Mouse (Mus musculus) gastrocnemius, postnatal 25 days (tissue): ENCODE results near the gene Sars. TPM values are rescaled to one million over a fixed set of nuclear protein-coding genes. Genes with fewer than 3 reads are reported as not detected.

Experiments used
- DNase-seq: peaks from one replicate; pipeline ENCODE4 v3.0.0; 2022
- total RNA-seq, 2 experiments: library from RNA; stranded (reverse); gene quantifications; 1 replicate in 1 of 2; 2 replicates in 1 of 2; pipeline ENCODE4 v1.2.3; 2021

Sars gene
- total RNA-seq, 2 experiments from 2014 or later, result 105 to 114 TPM

- DNase-seq, result no peak
These were observed 19.9 kb downstream of the Sars start for GRCm38 (mm10) chr3:108424944-108425623.

DNA sequence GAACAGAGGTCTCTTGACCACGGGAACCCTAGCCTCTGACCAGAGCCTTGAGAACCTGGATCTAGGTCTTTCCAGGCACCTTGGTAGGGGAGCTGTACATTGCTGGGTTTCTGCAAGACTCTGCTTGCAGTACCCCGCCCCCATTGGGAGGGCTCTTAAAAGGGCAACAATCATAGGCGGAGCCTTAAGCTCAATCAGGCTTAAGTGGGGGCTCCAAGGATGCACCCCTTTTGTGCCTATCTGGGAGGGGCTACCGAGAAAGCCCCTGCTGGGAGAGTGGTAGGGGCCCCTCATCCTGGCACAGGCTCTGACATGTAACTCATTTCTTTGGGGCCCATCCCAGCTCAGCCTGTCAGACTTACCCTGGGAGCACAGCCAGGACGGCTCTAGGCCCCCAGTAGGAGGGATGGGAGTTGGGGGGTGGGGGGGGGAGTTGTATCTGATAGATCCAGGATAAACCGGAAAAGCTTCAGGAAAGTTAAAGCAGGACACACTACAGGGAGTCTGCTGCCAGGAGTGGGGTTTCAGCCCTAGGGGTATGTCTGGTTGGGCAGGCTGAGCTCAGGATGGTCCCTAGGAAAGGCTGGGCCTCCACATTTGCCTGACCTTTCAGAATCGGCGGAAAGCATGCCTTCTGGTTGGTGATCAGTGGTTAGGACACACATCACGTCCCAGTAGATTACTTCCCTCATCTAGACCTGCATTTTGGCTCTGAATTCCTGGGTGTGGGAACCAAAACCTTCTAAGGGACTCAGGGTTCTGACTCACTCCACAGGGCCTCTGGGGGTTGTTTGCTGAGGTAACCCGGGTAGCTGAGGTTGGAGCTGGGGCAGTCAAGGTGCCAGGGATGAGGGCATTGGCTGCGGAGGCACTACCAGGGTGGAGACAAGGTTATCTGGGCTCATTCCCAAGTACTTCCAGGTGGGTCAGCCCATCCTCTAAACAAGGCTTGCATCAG, 20.9 kb downstream of the Sars start:
- no peak for DNase-seq

GRCm38 (mm10) chr3:108423006-108423405, 22.0 kb downstream of the Sars start:
- no peak for DNase-seq

GRCm38 (mm10) chr3:108415831-108416223, 29.2 kb downstream of the Sars start:
- peak; percentile 69 for DNase-seq

DNA sequence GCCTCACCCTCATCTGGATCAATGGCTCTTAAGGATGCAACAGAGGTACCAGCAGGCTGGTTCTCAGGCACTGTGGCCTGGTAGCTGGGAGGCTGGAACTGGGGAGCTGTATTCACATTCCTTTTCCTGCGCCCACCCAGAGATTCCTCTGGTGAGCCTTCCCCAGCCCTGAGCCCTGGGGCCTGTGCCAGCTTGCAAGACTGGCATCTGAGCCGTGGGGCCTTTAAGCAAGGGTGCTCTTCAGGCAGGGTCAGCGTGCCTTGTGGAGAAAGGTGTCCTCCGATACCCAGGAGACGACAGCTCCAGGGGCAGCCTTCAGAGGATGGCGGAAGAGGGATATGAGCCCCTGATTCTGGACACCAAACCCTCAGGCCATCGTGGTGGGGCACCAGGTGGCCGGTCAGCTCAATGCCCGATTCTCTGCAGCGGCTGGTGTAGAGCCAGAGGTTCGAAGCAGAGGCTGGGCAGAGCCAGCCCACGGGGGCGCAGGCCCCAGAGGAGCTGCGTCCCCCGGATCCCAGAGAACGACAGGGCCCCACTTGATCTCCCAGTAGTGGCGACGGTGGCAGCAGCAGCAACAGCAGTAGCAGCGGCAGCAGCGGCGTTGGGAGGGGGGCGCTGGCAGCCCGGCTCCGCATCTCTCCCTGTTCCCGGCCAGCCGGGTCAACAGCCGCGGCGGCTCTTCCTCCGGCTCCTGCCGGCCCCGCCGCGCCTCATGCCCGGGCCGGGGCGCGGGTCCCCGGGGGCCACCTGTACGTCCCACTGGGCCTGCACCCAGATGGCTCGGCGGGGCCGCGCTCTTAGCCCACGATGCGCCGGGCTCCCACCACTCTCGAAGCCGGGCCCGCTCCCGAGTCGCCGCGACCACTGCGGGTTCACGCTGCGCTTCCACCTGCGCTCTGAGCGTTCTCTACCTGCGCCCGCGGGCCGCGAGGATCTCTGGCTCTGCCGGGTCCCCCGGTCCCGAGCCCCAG, 29.9 kb downstream of the Sars start, which contains the start of gene Celsr2:
Gene Celsr2 (minus strand): TSS at position 696 of the 974 bp plus-strand sequence.
- no peak for DNase-seq

GRCm38 (mm10) chr3:108413634-108414360, 31.2 kb downstream of the Sars start:
- DNase-seq, result no peak

DNA sequence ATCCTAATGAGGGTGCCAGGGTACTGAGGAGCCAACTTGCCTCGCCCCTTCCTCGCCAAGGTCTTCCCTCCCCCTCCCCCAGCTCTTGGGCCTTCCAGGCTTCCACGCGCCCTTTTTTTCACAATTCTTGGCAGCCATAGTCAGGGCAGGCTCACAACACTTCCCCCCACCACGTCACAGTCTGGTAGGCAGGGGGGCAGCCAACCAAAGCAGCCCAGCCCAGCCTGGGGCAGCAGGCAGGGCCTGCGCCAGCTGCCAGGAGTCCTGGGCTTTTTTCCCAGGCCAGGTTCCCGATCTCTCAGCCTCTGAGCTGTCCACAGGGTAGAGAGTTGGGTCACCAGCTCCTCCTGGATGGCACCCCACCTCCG, 33.3 kb downstream of the Sars start:
- peak; percentile 34 for DNase-seq

- no peak for DNase-seq
These were observed 33.8 kb downstream of the Sars start for GRCm38 (mm10) chr3:108411026-108411753.

DNA sequence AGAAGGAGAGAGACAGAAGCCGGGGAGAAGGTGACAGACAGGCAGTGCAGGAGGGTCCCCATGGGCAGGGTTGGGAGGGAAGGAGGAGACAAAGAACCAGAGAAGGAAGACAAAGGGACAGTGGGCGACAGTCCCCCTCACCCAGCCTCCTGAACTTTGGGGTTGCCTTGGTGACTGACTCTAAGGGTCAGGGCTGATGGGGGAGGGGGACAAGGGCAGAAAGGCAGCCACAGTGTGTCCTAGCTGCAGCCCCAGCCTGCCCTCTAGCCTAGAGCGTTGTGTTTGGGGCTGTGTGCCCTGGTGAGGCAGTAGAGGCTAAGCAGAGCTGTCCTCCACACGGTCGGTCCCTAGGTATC, 34.7 kb downstream of the Sars start:
- DNase-seq, result no peak

DNA sequence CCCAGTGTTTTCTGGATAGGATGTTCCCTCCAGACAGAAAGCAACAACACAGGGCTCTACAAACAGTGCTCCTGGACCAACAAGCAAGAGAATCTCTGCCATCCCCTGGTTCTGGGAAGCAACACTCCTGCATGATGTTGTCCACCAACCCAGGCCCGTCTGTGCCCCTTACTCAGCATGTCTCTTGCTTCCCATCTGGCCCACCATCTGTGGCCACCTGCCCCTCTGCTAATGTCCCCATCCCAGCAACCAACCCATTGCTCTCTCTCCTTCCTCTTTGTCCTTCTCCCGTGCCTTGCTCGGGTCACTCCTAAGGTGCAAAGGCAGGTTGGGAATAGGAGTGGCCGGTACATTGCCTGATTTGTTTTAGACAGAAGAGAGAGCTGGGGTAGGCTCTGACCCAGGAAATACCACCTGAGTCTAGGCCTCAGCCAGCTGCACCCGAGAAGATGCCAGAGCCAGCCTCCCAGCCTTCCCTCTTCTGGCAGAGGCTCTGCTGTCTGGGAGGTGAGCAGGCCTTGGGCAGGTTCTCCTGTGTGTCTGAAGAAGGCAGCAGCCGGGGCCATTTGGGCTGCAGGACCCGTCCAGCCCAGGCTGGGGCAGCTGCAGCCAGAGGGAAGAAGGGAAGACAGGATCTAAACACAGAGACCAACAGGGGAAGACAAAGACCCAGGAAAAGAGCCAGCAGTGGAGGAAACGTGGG, 35.2 kb downstream of the Sars start:
- DNase-seq, result no peak

DNA sequence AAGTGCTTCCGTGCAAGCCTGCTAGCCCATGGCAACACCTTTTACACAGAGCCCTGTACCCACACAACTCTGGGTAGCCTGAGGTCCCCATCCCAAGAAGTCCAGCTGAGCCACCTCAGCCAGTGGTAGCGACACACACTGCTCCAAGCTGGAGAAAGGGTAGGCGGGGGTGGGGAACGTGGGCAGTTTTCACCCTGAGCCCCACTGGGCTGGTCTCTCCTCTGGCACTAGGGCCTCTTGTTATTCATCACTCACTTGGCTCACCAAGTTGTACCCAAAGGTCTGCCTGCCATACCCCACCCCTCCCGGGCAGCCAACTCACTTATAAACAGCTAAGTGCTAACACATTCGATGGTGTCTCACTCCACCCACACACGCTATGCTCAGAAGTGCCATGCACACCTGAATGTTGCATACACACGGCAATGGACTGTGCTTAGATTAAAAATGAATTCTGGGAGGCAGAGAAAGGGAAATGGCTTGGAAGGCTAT, 36.4 kb downstream of the Sars start:
- no peak for DNase-seq

DNA sequence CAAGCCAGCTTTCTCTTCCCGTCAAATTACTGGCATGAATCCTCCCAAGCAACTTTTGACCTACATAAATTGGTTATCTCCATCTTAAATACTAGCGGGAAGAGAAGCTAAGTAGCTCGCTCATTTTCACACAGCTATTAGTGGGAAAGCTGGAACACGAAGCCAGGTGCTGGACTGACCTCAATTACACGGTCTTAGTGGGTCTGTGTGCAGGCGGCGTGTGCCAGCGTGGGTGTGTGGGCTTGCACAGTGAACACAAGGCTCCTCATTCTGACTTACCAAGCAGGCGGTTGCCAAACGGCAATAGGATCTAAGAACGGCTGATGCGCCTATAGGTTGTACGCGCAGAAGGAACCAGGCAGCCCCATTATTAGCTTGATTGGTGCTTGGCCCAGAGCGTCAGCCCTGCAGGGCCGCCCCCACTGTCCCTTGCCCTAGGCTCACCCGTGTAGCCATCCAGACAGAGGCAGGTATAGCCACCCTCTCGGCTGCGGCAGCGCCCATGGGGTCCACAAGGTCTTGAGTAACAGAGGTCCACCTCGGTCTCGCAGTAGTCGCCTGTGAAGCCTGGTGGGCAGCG, 38.6 kb downstream of the Sars start:
- DNase-seq, result no peak

GRCm38 (mm10) chr3:108405536-108406305, 39.3 kb downstream of the Sars start:
- DNase-seq, result no peak

- DNase-seq, result no peak
These were observed 42.5 kb downstream of the Sars start for GRCm38 (mm10) chr3:108402528-108402920.

- DNase-seq, result peak; percentile 90
These were observed 43.1 kb downstream of the Sars start for GRCm38 (mm10) chr3:108401692-108402527.

- DNase-seq, result no peak
These were observed 44.6 kb downstream of the Sars start for GRCm38 (mm10) chr3:108400442-108400841.

GRCm38 (mm10) chr3:108398281-108398680, 46.7 kb downstream of the Sars start:
- DNase-seq, result no peak

- no peak for DNase-seq
These were observed 52.2 kb downstream of the Sars start for GRCm38 (mm10) chr3:108392793-108393192.
